Mouse (Mus musculus) adrenal gland, adult 2 months (tissue): ENCODE results near the gene Dcaf5. TPM values are rescaled to one million over a fixed set of nuclear protein-coding genes. Genes with fewer than 3 reads are reported as not detected.

ENCODE experiments used
- microRNA-seq, 2 experiments: library from miRNA; unstranded; fragments of <30 nt; microRNA quantifications; one replicate each; pipeline ENCODE4 v1.2.0; 2021
- polyA plus RNA-seq: library from polyadenylated mRNA; depleted of rRNA; stranded (reverse); fragments of >200 nt; gene quantifications from 2 replicates; pipeline ENCODE4 v1.2.3, GENCODE M21; 2012; rRNA removed
- total RNA-seq, 2 experiments: library from RNA; stranded (reverse); gene quantifications; 2 replicates each; pipeline ENCODE4 v1.2.3; 2021

Dcaf5 gene
- total and polyA plus RNA-seq, 3 experiments: 20.7 to 32.5 (median 29.0) TPM

Small RNA genes lying within 50 kb of the gene (microRNA-seq; reads per million reads assigned to microRNA genes)
- gene Mir1843a: 249 to 332 reads per million in 2 experiments

Other genes with a start within 250 kb of the Dcaf5 start
- gene Actn1, start 176.2 kb downstream of the Dcaf5 start, total RNA-seq: 10 to 100 TPM; 31.0 to 49.3 TPM
- gene Actn1, start 176.2 kb downstream of the Dcaf5 start, polyA plus RNA-seq: 11.6 and 13.9 TPM in 2 replicates
- 10 to 100 TPM; 16.3 to 20.5 TPM for gene Exd2, start 26.5 kb upstream of the Dcaf5 start, total RNA-seq
- gene Exd2, start 26.5 kb upstream of the Dcaf5 start, polyA plus RNA-seq: 7.1 and 7.8 TPM in 2 replicates
- 1 to 10 TPM; 6.7 to 9.3 TPM for gene Galnt16, start 81.7 kb upstream of the Dcaf5 start, total RNA-seq
- gene Galnt16, start 81.7 kb upstream of the Dcaf5 start, polyA plus RNA-seq: 4.0 and 6.3 TPM in 2 replicates
- gene Slc39a9, start 207.3 kb upstream of the Dcaf5 start, total RNA-seq: 10 to 100 TPM; 43.0 to 53.0 TPM
- gene Slc39a9, start 207.3 kb upstream of the Dcaf5 start, polyA plus RNA-seq: 44.8 and 75.6 TPM in 2 replicates
- gene Erh, start 207.7 kb upstream of the Dcaf5 start, total RNA-seq: 10 to 100 TPM; 37.2 to 39.4 TPM
- 6.6 and 7.9 TPM in 2 replicates for gene Erh, start 207.7 kb upstream of the Dcaf5 start, polyA plus RNA-seq